Mouse (Mus musculus) kidney, embryonic 14.5 days (tissue): ENCODE measurements at regions not wholly inside any gene's neighbourhood (a gene's known extent, or its start where the extent isn't known, plus 50 kb on each side); places are given as distances from the start of the nearest gene placed in this dataset.
A peak's percentile ranks its signal among the peaks of the same experiment; 100 is the strongest.

Experiments
- ATAC-seq: fragments of 200-750 bp; cut with Nextera tagmentation; 2 replicates; pipeline ENCODE4 v1.8.0; 2017; ENCODE audit warnings: moderate number of reproducible peaks, mild to moderate bottlenecking, moderate TSS enrichment, moderate library complexity; ENCODE audit not compliant: low FRiP score, low TSS enrichment
- H3K27ac ChIP-seq: fragments of 300-500 bp; sonication (generic); 2 replicates; pipeline ENCODE4 v1.5.1; 2014; ENCODE audit warnings: low read depth, mild to moderate bottlenecking, low read length, moderate library complexity, mixed read lengths
- H3K27me3 ChIP-seq: fragments of 300-500 bp; sonication (generic); 2 replicates; pipeline ENCODE4 v1.6.1; 2014; ENCODE audit warnings: mild to moderate bottlenecking, low read length; ENCODE audit not compliant: control insufficient read depth, insufficient read depth
- H3K36me3 ChIP-seq: fragments of 300-500 bp; sonication (generic); 2 replicates; pipeline ENCODE4 v1.6.1; 2014; ENCODE audit warnings: low read length, mixed read lengths; ENCODE audit not compliant: control insufficient read depth, insufficient read depth
- H3K4me1 ChIP-seq: fragments of 300-500 bp; sonication (generic); 2 replicates; pipeline ENCODE4 v1.6.1; 2014; ENCODE audit warnings: low read length, mixed read lengths; ENCODE audit not compliant: control insufficient read depth, insufficient read depth
- H3K4me2 ChIP-seq: fragments of 300-500 bp; sonication (generic); replicated peaks from 2 replicates; pipeline ENCODE4 v1.6.1; 2014; ENCODE audit warnings: low read depth, mild to moderate bottlenecking, low read length
- H3K4me3 ChIP-seq: fragments of 300-500 bp; sonication (generic); 2 replicates; pipeline ENCODE4 v1.5.1; 2014; ENCODE audit warnings: mild to moderate bottlenecking, low read length
- H3K9ac ChIP-seq: fragments of 300-500 bp; sonication (generic); 2 replicates; pipeline ENCODE4 v1.6.1; 2014; ENCODE audit warnings: low read depth, mild to moderate bottlenecking, low read length, moderate library complexity
- H3K9me3 ChIP-seq: fragments of 300-500 bp; sonication (generic); 2 replicates; pipeline ENCODE4 v1.6.1; 2016; ENCODE audit warnings: low read length; ENCODE audit not compliant: control insufficient read depth
- WGBS: fragments of 180-500 bp; shearing (Covaris S2); extraction: QIAGEN DNeasy Blood & Tissue Kit; methylation state at CpG from one replicate; pipeline ENCODE4 v1.1.7; 2014; 5-methylcytosine and 5-hydroxymethylcytosine counted together

- H3K27me3 ChIP-seq = no peaks in the 10 kb centered on the region
- H3K27ac ChIP-seq = no peak overlapping the region
- no peak for ATAC-seq
- no peak overlapping the region for H3K4me2 ChIP-seq
- H3K9me3 ChIP-seq = no peaks in the 10 kb centered on the region
- no peaks in the 10 kb centered on the region for H3K4me1 ChIP-seq
- 56% methylated on average over 2 of the region's 2 CpGs for WGBS
- no peak overlapping the region for H3K9ac ChIP-seq
- H3K36me3 ChIP-seq = no peaks in the 10 kb centered on the region
- H3K4me3 ChIP-seq = no peak overlapping the region
Observed at GRCm38 (mm10) chr14:17081904-17082303, 262.9 kb upstream of the Rarb start.

- H3K9me3 ChIP-seq = no peaks in the 10 kb centered on the region
- no peaks in the 10 kb centered on the region for H3K27me3 ChIP-seq
- H3K4me2 ChIP-seq = no peak overlapping the region
- H3K4me1 ChIP-seq = no peaks in the 10 kb centered on the region
- H3K9ac ChIP-seq = no peak overlapping the region
- no peak overlapping the region for H3K27ac ChIP-seq
- no peak for ATAC-seq
- H3K36me3 ChIP-seq = no peaks in the 10 kb centered on the region
- no peak overlapping the region for H3K4me3 ChIP-seq
- WGBS = 50% methylated on average over 2 of the region's 2 CpGs
Observed at GRCm38 (mm10) chr14:17079513-17079912, 260.6 kb upstream of the Rarb start.

- H3K4me2 ChIP-seq = no peak overlapping the region
- 76% methylated on average over 1 of the region's 1 CpGs for WGBS
- H3K9ac ChIP-seq = no peak overlapping the region
- H3K4me3 ChIP-seq = no peak overlapping the region
- H3K36me3 ChIP-seq = no peaks in the 10 kb centered on the region
- H3K27ac ChIP-seq = no peak overlapping the region
- no peaks in the 10 kb centered on the region for H3K9me3 ChIP-seq
- H3K27me3 ChIP-seq = no peaks in the 10 kb centered on the region
- no peaks in the 10 kb centered on the region for H3K4me1 ChIP-seq
- no peak for ATAC-seq
Observed at GRCm38 (mm10) chr14:17061358-17061757, 242.4 kb upstream of the Rarb start.

- Histone ChIP-seq H3K9ac (no peak overlapping the region), H3K27me3 (no peaks in the 10 kb centered on the region), H3K9me3 (no peaks in the 10 kb centered on the region), H3K36me3 (no peaks in the 10 kb centered on the region), H3K4me3 (no peak overlapping the region), H3K27ac (no peak overlapping the region), H3K4me2 (no peak overlapping the region), H3K4me1 (no peaks in the 10 kb centered on the region)
- ATAC-seq = no peak
- 97% methylated on average over 1 of the region's 1 CpGs for WGBS
Observed at GRCm38 (mm10) chr14:17058438-17058837, 239.5 kb upstream of the Rarb start.

GRCm38 (mm10) chr14:17057355-17057754, 238.4 kb upstream of the Rarb start:
- H3K9me3 ChIP-seq = no peaks in the 10 kb centered on the region
- no peaks in the 10 kb centered on the region for H3K36me3 ChIP-seq
- ATAC-seq = no peak
- no peak overlapping the region for H3K27ac ChIP-seq
- H3K27me3 ChIP-seq = no peaks in the 10 kb centered on the region
- no peak overlapping the region for H3K4me3 ChIP-seq
- no peaks in the 10 kb centered on the region for H3K4me1 ChIP-seq
- H3K4me2 ChIP-seq = no peak overlapping the region
- 87% methylated on average over 3 of the region's 3 CpGs for WGBS
- H3K9ac ChIP-seq = no peak overlapping the region

- 73% methylated on average over 1 of the region's 1 CpGs for WGBS
- no peak for ATAC-seq
Observed at GRCm38 (mm10) chr14:17055741-17056140, 236.8 kb upstream of the Rarb start.

GRCm38 (mm10) chr14:17054381-17054780, 235.4 kb upstream of the Rarb start:
- WGBS = 38% methylated on average over 3 of the region's 3 CpGs
- H3K27ac ChIP-seq = no peak overlapping the region
- no peaks in the 10 kb centered on the region for H3K27me3 ChIP-seq
- H3K9me3 ChIP-seq = no peaks in the 10 kb centered on the region
- 0 out of 2 replicates have a peak, but pooled peaks have one; percentile 43 for ATAC-seq
- no peak overlapping the region for H3K4me3 ChIP-seq
- H3K4me1 ChIP-seq = no peaks in the 10 kb centered on the region
- no peaks in the 10 kb centered on the region for H3K36me3 ChIP-seq
- no peak overlapping the region for H3K4me2 ChIP-seq
- no peak overlapping the region for H3K9ac ChIP-seq

More at GRCm38 (mm10) chr14:17055741-17056140, 236.8 kb upstream of the Rarb start:
- no peak overlapping the region for H3K4me2 ChIP-seq
- H3K27me3 ChIP-seq = no peaks in the 10 kb centered on the region
- H3K27ac ChIP-seq = no peak overlapping the region
- no peak overlapping the region for H3K9ac ChIP-seq
- H3K4me3 ChIP-seq = no peak overlapping the region
- H3K4me1 ChIP-seq = no peaks in the 10 kb centered on the region
- H3K9me3 ChIP-seq = no peaks in the 10 kb centered on the region
- H3K36me3 ChIP-seq = no peaks in the 10 kb centered on the region

- H3K9ac ChIP-seq = no peak overlapping the region
- H3K9me3 ChIP-seq = no peaks in the 10 kb centered on the region
- no peaks in the 10 kb centered on the region for H3K27me3 ChIP-seq
- H3K36me3 ChIP-seq = no peaks in the 10 kb centered on the region
- H3K4me1 ChIP-seq = no peaks in the 10 kb centered on the region
- no peak overlapping the region for H3K4me3 ChIP-seq
- 39% methylated on average over 2 of the region's 2 CpGs for WGBS
- no peak overlapping the region for H3K4me2 ChIP-seq
- H3K27ac ChIP-seq = no peak overlapping the region
- ATAC-seq = no peak
Observed at GRCm38 (mm10) chr14:17046808-17047207, 227.9 kb upstream of the Rarb start.

GRCm38 (mm10) chr14:17045426-17046132, 226.6 kb upstream of the Rarb start:
- no peak for ATAC-seq
- Histone ChIP-seq H3K9ac (no peak overlapping the region), H3K4me1 (no peaks in the 10 kb centered on the region), H3K27ac (no peak overlapping the region), H3K4me2 (no peak overlapping the region), H3K9me3 (no peaks in the 10 kb centered on the region), H3K36me3 (no peaks in the 10 kb centered on the region), H3K4me3 (no peak overlapping the region), H3K27me3 (no peaks in the 10 kb centered on the region)
- 75% methylated on average over 8 of the region's 8 CpGs for WGBS
